ENCODE assay signal across 8 mouse cellular contexts in the genomic region with DNA sequence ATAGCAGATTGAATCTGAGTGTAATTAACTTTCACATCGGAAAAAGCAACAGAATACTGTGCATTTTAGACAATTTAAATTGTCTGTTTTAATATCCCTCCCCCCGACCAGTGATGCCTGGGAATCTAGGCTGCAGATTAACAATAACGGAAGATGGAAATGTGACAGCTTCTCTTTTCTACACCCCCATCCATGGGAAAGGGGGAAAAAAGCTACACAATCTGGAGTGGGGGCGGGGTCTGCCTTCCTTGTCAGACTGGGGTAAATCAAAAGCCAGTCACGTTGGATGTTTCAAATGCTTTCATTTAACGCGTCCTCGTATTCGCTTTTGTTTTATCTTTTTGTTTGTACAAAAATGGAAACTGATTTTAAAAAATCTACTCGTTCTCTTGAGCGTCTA. TPM values are rescaled to one million over a fixed set of nuclear protein-coding genes. Genes with fewer than 3 reads are reported as not detected.
DNase-seq lines count a peak whose midpoint lies in the region; ATAC-seq and TF ChIP-seq lines count a peak whose summit lies in the region.

No protein-coding gene starts in this region.

- TF ChIP-seq POLR2A in spleen, adult 2 months (IDR thresholded peaks at IDR 0.05; ENCODE audit: low read depth, low read length): no peak

- H3K9me3 ChIP-seq in hindbrain, embryonic 14.5 days (ENCODE audit: control insufficient read depth, low read length): no peaks in the 10 kb centered on the region

- TF ChIP-seq CTCF in spleen, adult 2 months (IDR thresholded peaks at IDR 0.05; ENCODE audit: extremely low read depth, insufficient read depth, insufficient read length, insufficient replicate concordance): no peak

- intact Hi-C loops in left cerebral cortex, postnatal 25 days (cut with DNase I): no loop called here

- H3K4me1 ChIP-seq in spleen, adult 2 months (ENCODE audit: control insufficient read depth, insufficient read depth, insufficient read length): peaks cover 2% of the 10 kb centered on the region; the same call in 1 of the 2 replicates
- H3K4me1 ChIP-seq in hindbrain, embryonic 14.5 days (replicated peaks; ENCODE audit: control insufficient read depth, insufficient read depth, low read length): peaks cover 8% of the 10 kb centered on the region; the same call in 1 of the 2 replicates

- peak overlapping the region; percentile 14; the same call in 1 of the 2 replicates for H3K4me3 ChIP-seq in spleen, adult 2 months (ENCODE audit: extremely low read depth, insufficient read depth, insufficient read length)
- H3K4me3 ChIP-seq in hindbrain, embryonic 14.5 days (replicated peaks; ENCODE audit: low read length): peak overlapping the region; percentile 82

- peaks cover 21% of the 10 kb centered on the region for H3K27me3 ChIP-seq in spleen, adult 2 months (ENCODE audit: control insufficient read depth, insufficient read depth, low read length)
- H3K27me3 ChIP-seq in hindbrain, embryonic 14.5 days (ENCODE audit: control insufficient read depth, insufficient read depth, low read length): no peaks in the 10 kb centered on the region

- H3K9ac ChIP-seq in hindbrain, embryonic 14.5 days: peak overlapping the region; percentile 97

- ATAC-seq in hindbrain, embryonic 14.5 days (ENCODE audit: low FRiP score): no peak

- DNase-seq in spleen, adult 2 months (ENCODE audit: low read depth in 1 of 2, low spot score in 2 of 2): no peak
- no peak for DNase-seq in spleen, postnatal 10 days (ENCODE audit: low spot score in 2 of 2)
- peak; percentile 74 for DNase-seq in embryo, embryonic 10 days (ENCODE audit: low spot score)
- DNase-seq in hindbrain, embryonic 14.5 days (ENCODE audit: low spot score): peak; percentile 65
- DNase-seq in left cerebral cortex, postnatal 25 days (ENCODE audit: low spot score in 2 of 2): peak; percentile 28 to 37
- DNase-seq in neural tube, embryonic 10.5 days (ENCODE audit: extremely low spot score, low spot score): peak; percentile 42
- DNase-seq in ovary, postnatal 10 days (ENCODE audit: low spot score): no peak
- no peak for DNase-seq in urinary bladder, postnatal 10 days (ENCODE audit: low spot score)

- peak overlapping the region; percentile 73 for H3K4me2 ChIP-seq in hindbrain, embryonic 14.5 days (replicated peaks)

- H3K27ac ChIP-seq in spleen, adult 2 months (ENCODE audit: insufficient read depth, low read length): no peak overlapping the region
- peak overlapping the region; percentile 98 for H3K27ac ChIP-seq in hindbrain, embryonic 14.5 days

- H3K36me3 ChIP-seq in spleen, adult 2 months (ENCODE audit: control insufficient read depth, insufficient read depth, low read length): no peaks in the 10 kb centered on the region
- no peaks in the 10 kb centered on the region for H3K36me3 ChIP-seq in hindbrain, embryonic 14.5 days (replicated peaks; ENCODE audit: control insufficient read depth, insufficient read depth)

- WGBS in spleen, adult 2 months: 14% methylated on average over 11 of the region's 11 CpGs
- WGBS in hindbrain, embryonic 14.5 days: 2% methylated on average over 11 of the region's 11 CpGs

RNA-seq across cellular contexts. Expression of a gene that starts 1.3 kb away (rescaled TPM):
- 0.07 TPM in 2 replicates for polyA plus RNA-seq in spleen, adult 2 months (2012; rRNA removed)
- 5.9 and 6.0 TPM in 2 replicates for polyA plus RNA-seq in hindbrain, embryonic 14.5 days (2014; fragmentation: Nextera tagmentation; extraction: Ambion mirVana)
- total RNA-seq in left cerebral cortex, postnatal 25 days (2021): 10 to 100 TPM; 10.4 to 11.5 TPM

RNA-seq across cellular contexts. Expression of a gene that starts 57.0 kb away (rescaled TPM):
- polyA plus RNA-seq in spleen, adult 2 months (2012; rRNA removed): 0.22 and 0.27 TPM in 2 replicates
- 1.8 and 1.9 TPM in 2 replicates for polyA plus RNA-seq in hindbrain, embryonic 14.5 days (2014; fragmentation: Nextera tagmentation; extraction: Ambion mirVana)
- total RNA-seq in left cerebral cortex, postnatal 25 days (2021): 1 to 10 TPM; 1.2 to 1.4 TPM

Comparison
In these comparisons a context has a peak if more than half of its experiments do, and no peak if none do; other contexts are left out.
1. DNase-seq: peak in embryo, embryonic 10 days (single experiment), hindbrain, embryonic 14.5 days (single experiment), left cerebral cortex, postnatal 25 days (2 of 2) and neural tube, embryonic 10.5 days (single experiment); none in spleen, adult 2 months (0 of 2), spleen, postnatal 10 days (0 of 2), ovary, postnatal 10 days (single experiment) and urinary bladder, postnatal 10 days (single experiment).